Comparison of ENCODE assay signal across 16 mouse cellular contexts in the genomic region with DNA sequence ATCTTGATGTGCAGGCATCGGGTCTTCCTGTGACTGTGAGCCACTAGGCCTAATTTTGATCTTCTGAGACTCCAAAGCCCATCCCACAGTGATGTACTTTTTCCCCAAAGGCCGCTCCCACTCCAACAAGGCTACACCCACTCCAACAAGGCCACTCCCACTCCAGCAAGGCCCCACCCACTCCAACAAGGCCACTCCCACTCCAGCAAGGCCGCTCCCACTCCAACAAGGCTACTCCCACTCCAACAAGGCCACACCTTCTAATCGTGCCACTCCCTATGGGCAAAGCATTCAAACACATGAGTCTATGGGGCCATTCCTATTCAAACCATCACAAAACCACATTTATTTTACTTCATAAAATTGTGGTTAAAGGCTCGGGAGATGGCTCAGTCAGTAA.
"Had no signal": no experiment of that assay in that cellular context is flagged by ENCODE, and none has a peak within 500 bp of the region (broad histone marks: within the 10 kb centered on the region; RNA-seq: fewer than 3 reads in every experiment).

No protein-coding gene starts in this region.

- H3K9ac ChIP-seq: kidney, embryonic 15.5 days; limb, embryonic 13.5 days; liver, embryonic 15.5 days; lung, embryonic 14.5 days; midbrain, embryonic 12.5 days; neural tube, embryonic 13.5 days had no signal

- H3K27ac ChIP-seq: kidney, embryonic 15.5 days; limb, embryonic 13.5 days; liver, embryonic 15.5 days; macrophage; midbrain, embryonic 12.5 days; neural tube, embryonic 13.5 days had no signal

- H3K4me2 ChIP-seq: kidney, embryonic 15.5 days; limb, embryonic 13.5 days; liver, embryonic 15.5 days; lung, embryonic 14.5 days; midbrain, embryonic 12.5 days; neural tube, embryonic 13.5 days had no signal

- H3K9me3 ChIP-seq: kidney, embryonic 15.5 days; limb, embryonic 13.5 days; liver, embryonic 15.5 days; midbrain, embryonic 12.5 days; neural tube, embryonic 13.5 days had no signal

- H3K36me3 ChIP-seq: kidney, embryonic 15.5 days; limb, embryonic 13.5 days; liver, embryonic 15.5 days; midbrain, embryonic 12.5 days; neural tube, embryonic 13.5 days had no signal

- H3K27me3 ChIP-seq: kidney, embryonic 15.5 days; limb, embryonic 13.5 days; liver, embryonic 15.5 days; neural tube, embryonic 13.5 days had no signal

- H3K4me1 ChIP-seq: kidney, embryonic 15.5 days; liver, embryonic 15.5 days had no signal

- DNase-seq: kidney, adult 2 months; kidney, postnatal 14 days; left cerebral cortex, postnatal 4 days; lung, embryonic 14.5 days; lung, postnatal 10 days; right cerebral cortex, postnatal 25 days; thymus, adult 18-20 months; thymus, postnatal 14 days had no signal

- ATAC-seq: intestine, embryonic 16.5 days; midbrain, embryonic 16.5 days had no signal

- H3K4me3 ChIP-seq: kidney, embryonic 15.5 days; limb, embryonic 13.5 days; liver, embryonic 15.5 days; midbrain, embryonic 12.5 days; neural tube, embryonic 13.5 days had no signal
